Mouse (Mus musculus) liver, embryonic 16.5 days (tissue): ENCODE data around the gene Yipf1. TPM values are rescaled to one million over a fixed set of nuclear protein-coding genes. Genes with fewer than 3 reads are reported as not detected.

Experiments used
- polyA plus RNA-seq: library from polyadenylated mRNA; unstranded; fragments of >200 nt; fragmentation: Nextera tagmentation; extraction: Ambion mirVana; gene quantifications from 2 replicates; pipeline ENCODE4 v1.2.1, GENCODE M21; 2015

Yipf1 gene
- polyA plus RNA-seq, 1 experiment from 2014 or later, result 22.4 TPM

Other genes with a start within 250 kb of the Yipf1 start
- 45.5 and 47.7 TPM in 2 replicates for gene Mrpl37, start 247.5 kb upstream of the Yipf1 start, polyA plus RNA-seq
- gene Cyb5rl, start 247.4 kb upstream of the Yipf1 start, polyA plus RNA-seq, result 1.3 and 1.8 TPM in 2 replicates
- not detected in 2 replicates for gene Cdcp2, start 217.5 kb upstream of the Yipf1 start, polyA plus RNA-seq
- 196 and 197 TPM in 2 replicates for gene Tmem59, start 136.0 kb upstream of the Yipf1 start, polyA plus RNA-seq
- gene Tceanc2, start 135.2 kb upstream of the Yipf1 start, polyA plus RNA-seq, result 11.7 and 19.8 TPM in 2 replicates
- gene Ldlrad1, start 105.2 kb upstream of the Yipf1 start, polyA plus RNA-seq, result not detected in 2 replicates
- gene Lrrc42, start 60.8 kb upstream of the Yipf1 start, polyA plus RNA-seq, result 13.6 and 14.4 TPM in 2 replicates
- gene Hspb11, start 60.8 kb upstream of the Yipf1 start, polyA plus RNA-seq, result 6.4 and 8.1 TPM in 2 replicates
- 0.08 and 0.15 TPM in 2 replicates for gene Dio1, start 7.2 kb upstream of the Yipf1 start, polyA plus RNA-seq
- 13.0 and 13.1 TPM in 2 replicates for gene Ndc1, start 53.4 kb downstream of the Yipf1 start, polyA plus RNA-seq
- 0.18 and 0.55 TPM in 2 replicates for gene Glis1, start 120.2 kb downstream of the Yipf1 start, polyA plus RNA-seq